Comparison of ENCODE assay signal across 16 mouse cellular contexts in the genomic region with DNA sequence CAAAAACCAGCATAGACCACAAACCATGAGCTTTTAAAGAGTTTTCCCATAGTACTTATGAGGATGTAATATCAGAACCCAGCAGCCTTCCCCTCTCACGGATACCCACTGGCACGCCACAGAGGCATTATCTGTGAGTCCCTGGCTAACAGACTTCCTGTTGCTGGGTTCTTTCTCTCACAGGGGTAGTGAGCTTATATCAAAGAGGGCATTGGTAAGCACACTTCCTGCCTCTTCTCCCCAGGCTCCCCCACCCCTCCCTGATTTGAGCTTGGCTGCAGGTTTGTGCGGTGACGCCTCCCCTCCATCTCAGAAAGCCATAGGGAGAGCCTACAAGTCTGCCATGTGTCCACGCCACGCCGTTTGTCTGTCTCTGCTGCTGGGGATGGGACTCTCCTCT. TPM values are rescaled to one million over a fixed set of nuclear protein-coding genes. Genes with fewer than 3 reads are reported as not detected.
DNase-seq lines count a peak whose midpoint lies in the region; ATAC-seq and TF ChIP-seq lines count a peak whose summit lies in the region.
"Had no signal": no experiment of that assay in that cellular context is flagged by ENCODE, and none has a peak within 500 bp of the region (broad histone marks: within the 10 kb centered on the region; RNA-seq: fewer than 3 reads in every experiment).

No protein-coding gene starts in this region.

- TF ChIP-seq CTCF in midbrain, postnatal 0 days (IDR thresholded peaks at IDR 0.05), result no peak

- H3K9me3 ChIP-seq in heart, embryonic 14.5 days (ENCODE audit: control insufficient read depth, low read length), result no peaks in the 10 kb centered on the region
- H3K9me3 ChIP-seq in liver, embryonic 16.5 days (replicated peaks; ENCODE audit: control insufficient read depth, low read length), result no peaks in the 10 kb centered on the region
- H3K9me3 ChIP-seq in midbrain, postnatal 0 days (ENCODE audit: low read length), result no peaks in the 10 kb centered on the region
- H3K9me3 ChIP-seq in midbrain, embryonic 10.5 days (replicated peaks), result no peaks in the 10 kb centered on the region
- H3K9me3 ChIP-seq: heart, embryonic 15.5 days; limb, embryonic 12.5 days had no signal

- peaks cover 5 to 9% of the 10 kb centered on the region in 2 experiments; a peak in 2 of 4 replicates for H3K4me1 ChIP-seq in heart, embryonic 14.5 days (ENCODE audit: control insufficient read depth in 2 of 2, insufficient read depth in 2 of 2, low read length in 2 of 2)
- peaks cover 50% of the 10 kb centered on the region for H3K4me1 ChIP-seq in liver, embryonic 16.5 days (ENCODE audit: control insufficient read depth, low read depth, low read length)
- H3K4me1 ChIP-seq in midbrain, postnatal 0 days (ENCODE audit: insufficient read depth, low read length), result peaks cover 3% of the 10 kb centered on the region; the same call in 1 of the 2 replicates
- peaks cover 20% of the 10 kb centered on the region for H3K4me1 ChIP-seq in midbrain, embryonic 10.5 days

- 43% methylated on average over 7 of the region's 7 CpGs for WGBS in heart, embryonic 14.5 days
- WGBS in liver, embryonic 16.5 days (ENCODE audit: insufficient replicate concordance), result 14% methylated on average over 7 of the region's 7 CpGs
- 79% methylated on average over 7 of the region's 7 CpGs for WGBS in midbrain, postnatal 0 days
- 86% methylated on average over 7 of the region's 7 CpGs for WGBS in midbrain, embryonic 10.5 days

- H3K27me3 ChIP-seq in heart, embryonic 14.5 days (ENCODE audit: control insufficient read depth, insufficient read depth, low read length), result 0 out of 2 replicates have a peak, but pooled peaks cover 7% of the 10 kb centered on the region
- no peaks in the 10 kb centered on the region for H3K27me3 ChIP-seq in liver, embryonic 16.5 days (ENCODE audit: control insufficient read depth, insufficient read depth, low read depth, low read length)
- H3K27me3 ChIP-seq in midbrain, postnatal 0 days (ENCODE audit: insufficient read depth, low read length), result 0 out of 2 replicates have a peak, but pooled peaks cover 3% of the 10 kb centered on the region
- 0 out of 2 replicates have a peak, but pooled peaks cover 11% of the 10 kb centered on the region for H3K27me3 ChIP-seq in midbrain, embryonic 10.5 days (ENCODE audit: low read depth, poor library complexity, severe bottlenecking)

- H3K9ac ChIP-seq in heart, embryonic 14.5 days (ENCODE audit: low read length), result no peak overlapping the region
- H3K9ac ChIP-seq in liver, embryonic 16.5 days (ENCODE audit: low read depth, low read length), result peak overlapping the region; percentile 47
- no peak overlapping the region for H3K9ac ChIP-seq in midbrain, postnatal 0 days (replicated peaks; ENCODE audit: low read length, poor library complexity, severe bottlenecking)
- H3K9ac ChIP-seq: forebrain, postnatal 0 days; heart, embryonic 15.5 days; limb, embryonic 12.5 days had no signal

- no peaks in the 10 kb centered on the region for H3K36me3 ChIP-seq in heart, embryonic 14.5 days (ENCODE audit: control insufficient read depth, insufficient read depth, low read length)
- no peaks in the 10 kb centered on the region for H3K36me3 ChIP-seq in liver, embryonic 16.5 days (ENCODE audit: control insufficient read depth, insufficient read depth)
- no peaks in the 10 kb centered on the region for H3K36me3 ChIP-seq in midbrain, postnatal 0 days (ENCODE audit: insufficient read depth, low read length)
- no peaks in the 10 kb centered on the region for H3K36me3 ChIP-seq in midbrain, embryonic 10.5 days
- H3K36me3 ChIP-seq: heart, embryonic 15.5 days; limb, embryonic 12.5 days had no signal

- intact Hi-C loops in heart, postnatal 25 days (cut with DNase I), result loop anchor here (10.0 kb wide), 1 partner anchor 374 kb away; no protein-coding TSS in a partner anchor

- no peak overlapping the region for H3K4me3 ChIP-seq in heart, embryonic 14.5 days (ENCODE audit: control insufficient read depth in 1 of 2, insufficient read depth in 1 of 2, low read depth in 1 of 2, low read length in 2 of 2)
- peak overlapping the region; percentile 16; the same call in 1 of the 2 replicates for H3K4me3 ChIP-seq in liver, embryonic 16.5 days (ENCODE audit: low read depth, low read length)
- H3K4me3 ChIP-seq in midbrain, postnatal 0 days (ENCODE audit: low read depth, low read length), result no peak overlapping the region
- no peak overlapping the region for H3K4me3 ChIP-seq in midbrain, embryonic 10.5 days
- H3K4me3 ChIP-seq: heart, embryonic 15.5 days; limb, embryonic 12.5 days had no signal

- H3K27ac ChIP-seq in heart, embryonic 14.5 days (replicated peaks in 1 of 2; ENCODE audit: control insufficient read depth in 1 of 2, insufficient read depth in 1 of 2, low read depth in 2 of 2, low read length in 2 of 2), result peak overlapping the region in 1 of 2 experiments; percentile 34; a peak in 1 of 4 replicates
- peak overlapping the region; percentile 99 for H3K27ac ChIP-seq in liver, embryonic 16.5 days (ENCODE audit: low read length)
- H3K27ac ChIP-seq in midbrain, postnatal 0 days (ENCODE audit: low read depth, low read length), result no peak overlapping the region
- H3K27ac ChIP-seq in midbrain, embryonic 10.5 days (replicated peaks), result no peak overlapping the region
- H3K27ac ChIP-seq: heart, embryonic 15.5 days; limb, embryonic 12.5 days had no signal

- no peak for DNase-seq in heart, postnatal 25 days (ENCODE audit: low spot score)
- DNase-seq in thymus, postnatal 25 days, result peak; percentile 71
- DNase-seq in midbrain, postnatal 0 days (ENCODE audit: low spot score), result no peak
- DNase-seq in cerebellum, postnatal 4 days (ENCODE audit: low spot score in 2 of 2), result no peak
- DNase-seq in midbrain, embryonic 10.5 days (ENCODE audit: low spot score), result no peak
- DNase-seq: forebrain, postnatal 0 days; kidney, adult 18-20 months had no signal

- H3K4me2 ChIP-seq in heart, embryonic 14.5 days (ENCODE audit: low read length), result no peak overlapping the region
- H3K4me2 ChIP-seq in liver, embryonic 16.5 days (ENCODE audit: low read depth, low read length), result peak overlapping the region; percentile 38
- H3K4me2 ChIP-seq in midbrain, postnatal 0 days (ENCODE audit: low read depth, low read length, poor library complexity, severe bottlenecking), result no peak overlapping the region
- H3K4me2 ChIP-seq: heart, embryonic 15.5 days; limb, embryonic 12.5 days; midbrain, embryonic 11.5 days had no signal

- peak; percentile 22 for ATAC-seq in heart, embryonic 14.5 days (ENCODE audit: insufficient number of reproducible peaks, insufficient read depth, low FRiP score, low read depth)
- peak; percentile 75 for ATAC-seq in common myeloid progenitor, adult 5-6 weeks (replicated peaks; ENCODE audit: low read depth, poor library complexity, severe bottlenecking)
- ATAC-seq in liver, embryonic 16.5 days (ENCODE audit: low read depth), result peak; percentile 9
- ATAC-seq in midbrain, postnatal 0 days (ENCODE audit: low FRiP score), result no peak
- ATAC-seq: forebrain, postnatal 0 days had no signal

RNA-seq across cellular contexts. Expression of a gene that starts 4.8 kb away (rescaled TPM):
- polyA plus RNA-seq in heart, embryonic 14.5 days (2014; fragmentation: Nextera tagmentation; extraction: Ambion mirVana), result 38.0 and 40.5 TPM in 2 replicates
- total RNA-seq in heart, postnatal 25 days (2021), result 10 to 100 TPM; 47.0 to 49.6 TPM
- 41.1 and 53.9 TPM in 2 replicates for total RNA-seq in common myeloid progenitor, adult 5-6 weeks (2017)
- polyA plus RNA-seq in liver, embryonic 16.5 days (2015; fragmentation: Nextera tagmentation; extraction: Ambion mirVana), result 85.4 and 92.5 TPM in 2 replicates
- total RNA-seq in midbrain, postnatal 0 days (2014; rRNA removed), result 43.8 and 47.0 TPM in 2 replicates
- 47.0 and 53.3 TPM in 2 replicates for polyA plus RNA-seq in midbrain, postnatal 0 days (2015; fragmentation: Nextera tagmentation; extraction: Ambion mirVana)
- polyA plus RNA-seq in midbrain, embryonic 10.5 days (2016; fragmentation: Nextera tagmentation; extraction: Ambion mirVana), result 66.7 and 72.6 TPM in 2 replicates

RNA-seq across cellular contexts. Expression of a gene that starts 54.0 kb away (rescaled TPM):
- polyA plus RNA-seq in heart, embryonic 14.5 days (2014; fragmentation: Nextera tagmentation; extraction: Ambion mirVana), result not detected in 2 replicates
- total RNA-seq in heart, postnatal 25 days (2021), result not detected
- total RNA-seq in common myeloid progenitor, adult 5-6 weeks (2017), result not detected in 2 replicates
- not detected in 2 replicates for polyA plus RNA-seq in liver, embryonic 16.5 days (2015; fragmentation: Nextera tagmentation; extraction: Ambion mirVana)
- total RNA-seq in midbrain, postnatal 0 days (2014; rRNA removed), result not detected in 2 replicates
- polyA plus RNA-seq in midbrain, postnatal 0 days (2015; fragmentation: Nextera tagmentation; extraction: Ambion mirVana), result not detected in 2 replicates
- not detected in 2 replicates for polyA plus RNA-seq in midbrain, embryonic 10.5 days (2016; fragmentation: Nextera tagmentation; extraction: Ambion mirVana)
- total RNA-seq: CH12.LX; forebrain, postnatal 0 days; layer of hippocampus, adult 18-20 months; neutrophil, adult 5-6 weeks had no signal
- polyA plus RNA-seq: forebrain, postnatal 0 days; heart, embryonic 15.5 days; limb, embryonic 12.5 days; midbrain, embryonic 11.5 days had no signal
